Mouse (Mus musculus): ENCODE measurements at regions not wholly inside any gene's neighbourhood (a gene's known extent, or its start where the extent isn't known, plus 50 kb on each side); places are given as distances from the start of the nearest gene placed in this dataset.

DNA sequence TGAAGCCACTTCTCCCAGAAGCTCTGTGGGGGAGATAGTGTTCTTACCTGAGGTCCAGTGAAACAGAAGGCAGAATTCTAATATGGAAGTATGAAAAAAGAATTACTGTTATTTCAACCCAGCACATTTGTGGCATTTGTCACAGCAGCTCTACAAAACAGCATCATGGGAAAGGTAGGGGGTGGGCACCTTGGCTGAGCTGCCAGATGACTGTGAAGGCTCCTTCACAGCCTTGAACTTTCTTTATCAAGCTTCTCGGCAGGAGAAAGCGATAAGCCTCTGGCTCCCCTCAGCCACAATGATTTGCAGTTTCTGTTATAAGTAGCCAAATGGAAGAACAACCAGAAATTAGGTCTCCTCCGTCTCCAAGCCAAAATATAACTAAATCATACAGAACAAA, 249.5 kb downstream of the Spry2 start:
- peak; percentile 86 to 88 for TF ChIP-seq EP300 (IDR thresholded peaks at IDR 0.05; ENCODE audit: low read depth in 1 of 2, low read length in 2 of 2)
- TF ChIP-seq ETS1 (IDR thresholded peaks at IDR 0.05; ENCODE audit: low read depth, low read length) = peak; percentile 88
- 0 out of 2 replicates have a peak, but pooled peaks have one; percentile 24 for TF ChIP-seq TBP (IDR thresholded peaks at IDR 0.05; ENCODE audit: low read depth, low read length)
- TF ChIP-seq ZMIZ1 (IDR thresholded peaks at IDR 0.05; ENCODE audit: low read depth, low read length) = no peak
- no peak for TF ChIP-seq CTCF (IDR thresholded peaks at IDR 0.05 in 2 of 3, conservative IDR thresholded peaks at IDR 0.05 in 1 of 3; ENCODE audit: control insufficient read depth in 1 of 3, insufficient read depth in 1 of 3, low read depth in 2 of 3, low read length in 3 of 3, poor library complexity in 1 of 3, severe bottlenecking in 1 of 3)
